Mouse (Mus musculus): ENCODE measurements around the gene Klhdc8b.

DNA sequence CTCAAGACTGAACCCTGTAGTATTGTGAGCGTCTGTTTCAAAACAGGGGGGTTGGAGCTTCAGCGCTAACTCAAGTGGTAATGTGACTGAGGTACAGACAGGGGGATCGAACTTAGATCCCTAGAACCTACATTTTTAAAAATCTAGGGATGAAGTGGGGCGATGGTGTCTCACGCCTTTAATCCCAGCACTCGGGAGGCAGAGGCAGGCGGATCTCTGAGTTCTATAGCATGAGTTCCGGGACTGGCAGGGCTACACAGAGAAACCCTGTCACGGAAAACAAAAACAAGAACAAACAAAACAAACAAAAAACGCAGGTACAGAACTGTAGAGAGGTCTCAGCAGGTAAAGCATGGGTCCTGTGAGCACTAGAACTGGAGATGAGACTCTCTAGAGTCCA is 4.4 kb downstream of the Klhdc8b start:
- TF ChIP-seq CTCF (IDR thresholded peaks at IDR 0.05; ENCODE audit: borderline replicate concordance, extremely low read depth, insufficient read depth, insufficient read length) (no peak), POLR2A (IDR thresholded peaks at IDR 0.05; ENCODE audit: borderline replicate concordance, extremely low read depth, insufficient read depth, insufficient read length, poor library complexity, severe bottlenecking) (no peak)
